Mouse (Mus musculus) left cerebral cortex, adult 18-20 months (tissue): Measurements from ENCODE around the gene Stat5b. TPM values are rescaled to one million over a fixed set of nuclear protein-coding genes. Genes with fewer than 3 reads are reported as not detected.
"Not testable (repeated sequence)": the region's sequence is repeated elsewhere in the genome, so short reads cannot be mapped to it uniquely, and the experiment has no call there.

Experiments
- DNase-seq, 2 experiments: peaks; one replicate each; pipeline ENCODE4 v3.0.0; 2021 to 2022; ENCODE audit warnings: low spot score in 2 of 2, mixed read lengths in 1 of 2
- total RNA-seq, 2 experiments: library from RNA; stranded (reverse); gene quantifications; 2 replicates each; pipeline ENCODE4 v1.2.3; 2021

Gene Stat5b
- total RNA-seq, 2 experiments from 2014 or later, result 26.8 to 28.0 TPM

GRCm38 (mm10) chr11:100817311-100817710 lies 33.2 kb downstream of the Stat5b start:
- no peak for DNase-seq

- no peak for DNase-seq
Observed at GRCm38 (mm10) chr11:100816801-100817200, 33.7 kb downstream of the Stat5b start.

GRCm38 (mm10) chr11:100816342-100816741 lies 34.2 kb downstream of the Stat5b start:
- no peak for DNase-seq

GRCm38 (mm10) chr11:100814498-100814897 lies 36.0 kb downstream of the Stat5b start:
- no peak for DNase-seq

- DNase-seq, result no peak
Observed at GRCm38 (mm10) chr11:100811132-100811531, 39.4 kb downstream of the Stat5b start.

- no peak for DNase-seq
Observed at GRCm38 (mm10) chr11:100810516-100810915, 40.0 kb downstream of the Stat5b start.

GRCm38 (mm10) chr11:100806380-100807305 lies 43.9 kb downstream of the Stat5b start:
- no peak for DNase-seq

- no peak for DNase-seq
Observed at GRCm38 (mm10) chr11:100805535-100805934, 45.0 kb downstream of the Stat5b start.

GRCm38 (mm10) chr11:100804409-100804808 lies 46.1 kb downstream of the Stat5b start:
- no peak for DNase-seq

GRCm38 (mm10) chr11:100799426-100799825 lies 51.1 kb downstream of the Stat5b start:
- DNase-seq, result no peak

- DNase-seq, result no peak
Observed at GRCm38 (mm10) chr11:100796585-100796984, 53.9 kb downstream of the Stat5b start.

- no peak for DNase-seq
Observed at GRCm38 (mm10) chr11:100795386-100795785, 55.1 kb downstream of the Stat5b start.

GRCm38 (mm10) chr11:100791457-100792049 lies 59.0 kb downstream of the Stat5b start:
- no peak for DNase-seq

GRCm38 (mm10) chr11:100790644-100791043 lies 59.9 kb downstream of the Stat5b start:
- not testable (repeated sequence) for DNase-seq

- DNase-seq, result no peak
Observed at GRCm38 (mm10) chr11:100789702-100790101, 60.8 kb downstream of the Stat5b start.

- no peak for DNase-seq
Observed at GRCm38 (mm10) chr11:100785774-100786173, 64.8 kb downstream of the Stat5b start.

- DNase-seq, result no peak
Observed at GRCm38 (mm10) chr11:100784286-100784685, 66.2 kb downstream of the Stat5b start.

- no peak for DNase-seq
Observed at GRCm38 (mm10) chr11:100782568-100782967, 68.0 kb downstream of the Stat5b start.

- DNase-seq, result no peak
Observed at GRCm38 (mm10) chr11:100781763-100782475, 68.6 kb downstream of the Stat5b start.

- DNase-seq, result no peak
Observed at GRCm38 (mm10) chr11:100780247-100780646, 70.3 kb downstream of the Stat5b start.

- no peak for DNase-seq
Observed at GRCm38 (mm10) chr11:100778069-100778468, 72.5 kb downstream of the Stat5b start.

- DNase-seq, result no peak
Observed at GRCm38 (mm10) chr11:100775921-100776320, 74.6 kb downstream of the Stat5b start.
